In the genomic region with DNA sequence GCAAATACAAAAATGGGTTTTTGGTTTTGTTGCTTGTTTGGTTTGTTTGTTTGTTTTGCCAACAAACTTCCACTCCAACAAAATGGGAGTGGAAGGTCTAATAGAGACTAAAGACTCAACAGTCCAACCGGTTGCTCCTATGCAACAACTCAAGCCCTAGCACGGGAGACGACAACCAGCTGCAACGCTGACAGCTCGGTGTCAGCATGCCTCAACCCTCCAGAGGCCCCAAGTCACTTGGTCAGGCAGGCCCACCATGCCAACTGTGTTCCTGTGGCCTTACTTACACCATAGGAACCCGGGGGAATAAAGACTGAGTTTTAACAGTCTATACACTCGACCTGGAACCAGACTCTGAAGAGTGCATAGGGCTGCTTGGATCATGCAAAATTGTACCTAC, we compare ENCODE assay signal across 8 mouse cellular contexts. TPM values are rescaled to one million over a fixed set of nuclear protein-coding genes. Genes with fewer than 3 reads are reported as not detected.
A peak's percentile ranks its signal among the peaks of the same experiment; 100 is the strongest.
DNase-seq lines count a peak whose midpoint lies in the region; ATAC-seq and TF ChIP-seq lines count a peak whose summit lies in the region.

No protein-coding gene starts in this region.

- TF ChIP-seq CTCF in heart, adult 2 months (IDR thresholded peaks at IDR 0.05) = no peak
- TF ChIP-seq CTCF in E14TG2a.4 (conservative IDR thresholded peaks at IDR 0.05; ENCODE audit: low read length) = no peak

- no peak for DNase-seq in heart, adult 2 months
- no peak for DNase-seq in heart, adult 9 months (ENCODE audit: low spot score in 2 of 2)
- no peak for DNase-seq in limb, embryonic 14.5 days (ENCODE audit: low spot score)
- DNase-seq in frontal cortex, postnatal 14 days (ENCODE audit: low spot score in 2 of 2) = no peak
- DNase-seq in ovary, postnatal 36 days (ENCODE audit: low spot score) = no peak

- H3K4me1 ChIP-seq in heart, adult 2 months (ENCODE audit: control insufficient read depth, insufficient read depth, low read length) = peaks cover 7% of the 10 kb centered on the region
- peaks cover 68% of the 10 kb centered on the region for H3K4me1 ChIP-seq in E14TG2a.4 (replicated peaks; ENCODE audit: low read depth, low read length)
- peaks cover 32% of the 10 kb centered on the region for H3K4me1 ChIP-seq in erythroblast, embryonic 14.5 days (ENCODE audit: control insufficient read depth)
- peaks cover 10% of the 10 kb centered on the region; the same call in 1 of the 2 replicates for H3K4me1 ChIP-seq in limb, embryonic 14.5 days (ENCODE audit: control insufficient read depth, insufficient read depth, low read length)
- peaks cover 29% of the 10 kb centered on the region for H3K4me1 ChIP-seq in neural tube, embryonic 15.5 days

- H3K4me3 ChIP-seq in heart, adult 2 months = peak overlapping the region; percentile 93
- peak overlapping the region; percentile 98 for H3K4me3 ChIP-seq in E14TG2a.4 (replicated peaks; ENCODE audit: low read length)
- peak overlapping the region; percentile 91 for H3K4me3 ChIP-seq in erythroblast, embryonic 14.5 days (replicated peaks)
- peak overlapping the region; percentile 96 for H3K4me3 ChIP-seq in limb, embryonic 14.5 days (replicated peaks; ENCODE audit: low read length)
- H3K4me3 ChIP-seq in neural tube, embryonic 15.5 days (replicated peaks) = peak overlapping the region; percentile 68

- H3K36me3 ChIP-seq in heart, adult 2 months (ENCODE audit: control insufficient read depth, insufficient read depth, low read length) = peaks cover 2% of the 10 kb centered on the region; the same call in 1 of the 2 replicates
- peaks cover 32% of the 10 kb centered on the region for H3K36me3 ChIP-seq in E14TG2a.4 (ENCODE audit: insufficient read depth, low read length)
- peaks cover 31% of the 10 kb centered on the region for H3K36me3 ChIP-seq in erythroblast, embryonic 14.5 days (ENCODE audit: control insufficient read depth)
- H3K36me3 ChIP-seq in limb, embryonic 14.5 days (ENCODE audit: control insufficient read depth, insufficient read depth, low read length) = peaks cover 4% of the 10 kb centered on the region; the same call in 1 of the 2 replicates
- no peaks in the 10 kb centered on the region for H3K36me3 ChIP-seq in neural tube, embryonic 15.5 days

- TF ChIP-seq POLR2A in heart, adult 2 months (IDR thresholded peaks at IDR 0.05; ENCODE audit: insufficient read depth, low read depth, low read length) = no peak
- no peak for TF ChIP-seq POLR2A in limb, embryonic 14.5 days (IDR thresholded peaks at IDR 0.05; ENCODE audit: borderline replicate concordance, extremely low read depth, insufficient read depth, insufficient read length)

- H3K4me2 ChIP-seq in limb, embryonic 14.5 days (replicated peaks; ENCODE audit: low read depth, low read length, severe bottlenecking) = peak overlapping the region; percentile 93
- peak overlapping the region; percentile 94 for H3K4me2 ChIP-seq in neural tube, embryonic 15.5 days

- no peak overlapping the region; the same call in 1 of the 2 replicates for H3K27ac ChIP-seq in heart, adult 2 months
- no peak overlapping the region for H3K27ac ChIP-seq in limb, embryonic 14.5 days (replicated peaks; ENCODE audit: low read depth, low read length)
- H3K27ac ChIP-seq in neural tube, embryonic 15.5 days (replicated peaks) = no peak overlapping the region; the same call in 1 of the 2 replicates

- H3K79me2 ChIP-seq in heart, adult 2 months (replicated peaks; ENCODE audit: control insufficient read depth, insufficient read depth, low read length) = peaks cover 11% of the 10 kb centered on the region

- no peaks in the 10 kb centered on the region for H3K9me3 ChIP-seq in E14TG2a.4 (ENCODE audit: low read length)
- no peaks in the 10 kb centered on the region for H3K9me3 ChIP-seq in erythroblast, embryonic 14.5 days (ENCODE audit: control insufficient read depth, low read length)
- no peaks in the 10 kb centered on the region for H3K9me3 ChIP-seq in limb, embryonic 14.5 days (ENCODE audit: control insufficient read depth, low read length)
- H3K9me3 ChIP-seq in neural tube, embryonic 15.5 days (replicated peaks) = no peaks in the 10 kb centered on the region

- no peak for TF ChIP-seq EP300 in heart, adult 2 months (IDR thresholded peaks at IDR 0.05; ENCODE audit: insufficient read depth, low read depth, low read length)

- intact Hi-C loops in heart, adult 2 months (cut with DNase I) = no loop called here

- ATAC-seq in limb, embryonic 14.5 days (ENCODE audit: low FRiP score, low read depth) = no peak
- peak; percentile 21 for ATAC-seq in neural tube, embryonic 15.5 days (ENCODE audit: low FRiP score)

- 2% methylated on average over 7 of the region's 7 CpGs for WGBS in heart, adult 2 months
- WGBS in limb, embryonic 14.5 days = 6% methylated on average over 7 of the region's 7 CpGs
- 2% methylated on average over 7 of the region's 7 CpGs for WGBS in neural tube, embryonic 15.5 days

- H3K9ac ChIP-seq in heart, adult 2 months (ENCODE audit: low read depth, low read length) = peak overlapping the region; percentile 96
- H3K9ac ChIP-seq in limb, embryonic 14.5 days (ENCODE audit: low read depth, low read length, severe bottlenecking) = peak overlapping the region; percentile 94
- H3K9ac ChIP-seq in neural tube, embryonic 15.5 days (replicated peaks) = peak overlapping the region; percentile 88

- H3K27me3 ChIP-seq in heart, adult 2 months (ENCODE audit: control insufficient read depth, insufficient read depth, low read length) = no peaks in the 10 kb centered on the region
- no peaks in the 10 kb centered on the region for H3K27me3 ChIP-seq in E14TG2a.4 (ENCODE audit: insufficient read depth, low read length)
- peaks cover 6% of the 10 kb centered on the region for H3K27me3 ChIP-seq in erythroblast, embryonic 14.5 days (ENCODE audit: control insufficient read depth)
- no peaks in the 10 kb centered on the region for H3K27me3 ChIP-seq in limb, embryonic 14.5 days (ENCODE audit: control insufficient read depth, insufficient read depth, low read length)
- 0 out of 2 replicates have a peak, but pooled peaks cover 3% of the 10 kb centered on the region for H3K27me3 ChIP-seq in neural tube, embryonic 15.5 days (replicated peaks)

RNA-seq across cellular contexts. Expression of a gene that starts 0.8 kb away (rescaled TPM):
- 10 to 100 TPM; 13.6 to 14.9 TPM for total RNA-seq in heart, adult 2 months (2021)
- polyA plus RNA-seq in heart, adult 2 months (2012; rRNA removed) = 13.2 and 16.7 TPM in 2 replicates
- 4.4 and 4.7 TPM in 2 replicates for polyA plus RNA-seq in erythroblast, embryonic 14.5 days (2012)
- 61.8 and 79.0 TPM in 2 replicates for polyA plus RNA-seq in limb, embryonic 14.5 days (2012; rRNA removed)
- polyA plus RNA-seq in limb, embryonic 14.5 days (2014; fragmentation: Nextera tagmentation; extraction: Ambion mirVana) = 35.4 and 38.3 TPM in 2 replicates
- 48.9 and 49.8 TPM in 2 replicates for polyA plus RNA-seq in neural tube, embryonic 15.5 days (2015; fragmentation: Nextera tagmentation; extraction: Ambion mirVana)
